Mouse (Mus musculus): Measurements from ENCODE around the gene Gm9821. TPM values are rescaled to one million over a fixed set of nuclear protein-coding genes. Genes with fewer than 3 reads are reported as not detected.

Gm9821 gene
- total RNA-seq (2014; rRNA removed): 0.11 TPM in 1 of 2 replicates, not detected in the other
- polyA plus RNA-seq (2015; fragmentation: Nextera tagmentation; extraction: Ambion mirVana): 0.14 TPM in 1 of 2 replicates, not detected in the other

- Histone ChIP-seq H3K27me3 (ENCODE audit: insufficient read depth, low read length) (no peaks in the 10 kb centered on the region), H3K9ac (replicated peaks; ENCODE audit: low read length, poor library complexity, severe bottlenecking) (no peak within 1 kb of the TSS), H3K4me1 (ENCODE audit: insufficient read depth, low read length) (0 out of 2 replicates have a peak, but pooled peaks cover 14% of the 10 kb centered on the region), H3K9me3 (ENCODE audit: low read length) (no peaks in the 10 kb centered on the region), H3K36me3 (ENCODE audit: insufficient read depth, low read length) (peaks cover 7% of the 10 kb centered on the region), H3K4me2 (ENCODE audit: low read depth, low read length, poor library complexity, severe bottlenecking) (no peak within 1 kb of the TSS), H3K27ac (ENCODE audit: low read depth, low read length) (no peak within 1 kb of the TSS), H3K4me3 (ENCODE audit: low read depth, low read length) (no peak within 1 kb of the TSS)
- WGBS: 83% methylated on average over 18 of the region's 18 CpGs
- no peak for ATAC-seq (ENCODE audit: low FRiP score)
- no peak for TF ChIP-seq CTCF (IDR thresholded peaks at IDR 0.05)
- no peak for DNase-seq (ENCODE audit: low spot score)
Observed at GRCm38 (mm10) chr2:91945483-91945882, at the start of gene Gm9821. Gm9821 (plus strand) TSS chr2:91945703.

DNA sequence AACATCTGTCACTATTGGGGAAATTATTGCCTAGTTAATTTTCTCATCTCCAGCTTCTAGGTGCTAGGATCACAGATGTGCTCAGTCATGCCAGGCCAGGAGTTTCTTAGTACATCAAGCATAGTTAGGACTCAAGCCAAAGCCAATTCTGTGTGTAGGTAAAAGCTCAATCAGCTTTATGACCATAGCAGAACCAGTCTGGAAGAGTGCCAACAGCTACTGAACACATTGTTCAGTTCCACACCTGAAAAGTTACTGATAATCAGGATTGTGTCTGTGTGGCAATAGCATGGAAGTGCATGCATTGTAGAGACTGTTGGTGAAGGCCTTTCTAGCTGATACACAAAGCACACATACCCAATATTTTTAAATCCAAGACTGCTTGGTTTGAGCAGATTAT lies 47.5 kb upstream of the Gm9821 start:
- Histone ChIP-seq H3K4me2 (ENCODE audit: low read depth, low read length, poor library complexity, severe bottlenecking) (no peak overlapping the region), H3K9me3 (ENCODE audit: low read length) (no peaks in the 10 kb centered on the region), H3K4me3 (ENCODE audit: low read depth, low read length) (no peak overlapping the region), H3K4me1 (ENCODE audit: insufficient read depth, low read length) (no peaks in the 10 kb centered on the region), H3K9ac (replicated peaks; ENCODE audit: low read length, poor library complexity, severe bottlenecking) (no peak overlapping the region), H3K27me3 (ENCODE audit: insufficient read depth, low read length) (no peaks in the 10 kb centered on the region), H3K36me3 (ENCODE audit: insufficient read depth, low read length) (no peaks in the 10 kb centered on the region; the same call in 1 of the 2 replicates), H3K27ac (ENCODE audit: low read depth, low read length) (no peak overlapping the region)
- TF ChIP-seq CTCF (IDR thresholded peaks at IDR 0.05): no peak
- peak; percentile 19 for DNase-seq (ENCODE audit: low spot score)
- ATAC-seq (ENCODE audit: low FRiP score): no peak

DNA sequence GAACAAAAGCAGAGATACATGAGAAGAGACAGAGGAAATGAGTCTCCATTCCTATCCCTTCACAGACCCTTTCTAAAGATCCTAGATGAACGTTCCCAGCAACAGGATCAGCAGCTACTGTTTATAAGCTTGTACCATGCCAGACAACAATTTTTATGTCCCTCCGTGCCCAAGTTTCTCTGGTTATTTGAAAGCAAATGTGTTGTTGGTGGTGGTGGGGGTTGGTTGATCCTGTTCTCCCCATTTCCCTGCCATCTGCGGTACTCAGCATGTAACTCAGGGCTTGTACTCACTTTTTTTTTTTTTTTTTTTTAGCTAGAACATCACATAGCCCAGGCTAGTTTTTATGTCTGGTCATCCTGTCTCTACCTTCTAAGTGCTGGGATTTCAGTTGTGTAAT lies 46.4 kb upstream of the Gm9821 start:
- Histone ChIP-seq H3K27ac (ENCODE audit: low read depth, low read length) (no peak overlapping the region), H3K9me3 (ENCODE audit: low read length) (no peaks in the 10 kb centered on the region), H3K9ac (replicated peaks; ENCODE audit: low read length, poor library complexity, severe bottlenecking) (no peak overlapping the region), H3K27me3 (ENCODE audit: insufficient read depth, low read length) (no peaks in the 10 kb centered on the region), H3K4me2 (ENCODE audit: low read depth, low read length, poor library complexity, severe bottlenecking) (no peak overlapping the region), H3K4me3 (ENCODE audit: low read depth, low read length) (no peak overlapping the region), H3K4me1 (ENCODE audit: insufficient read depth, low read length) (no peaks in the 10 kb centered on the region), H3K36me3 (ENCODE audit: insufficient read depth, low read length) (no peaks in the 10 kb centered on the region; the same call in 1 of the 2 replicates)
- TF ChIP-seq CTCF (IDR thresholded peaks at IDR 0.05): no peak
- 90% methylated on average over 3 of the region's 3 CpGs for WGBS
- no peak for ATAC-seq (ENCODE audit: low FRiP score)
- no peak for DNase-seq (ENCODE audit: low spot score)

GRCm38 (mm10) chr2:91900431-91900830 lies 45.1 kb upstream of the Gm9821 start:
- Histone ChIP-seq H3K9me3 (ENCODE audit: low read length) (no peaks in the 10 kb centered on the region), H3K4me3 (ENCODE audit: low read depth, low read length) (no peak overlapping the region), H3K4me2 (ENCODE audit: low read depth, low read length, poor library complexity, severe bottlenecking) (no peak overlapping the region), H3K9ac (replicated peaks; ENCODE audit: low read length, poor library complexity, severe bottlenecking) (no peak overlapping the region), H3K36me3 (ENCODE audit: insufficient read depth, low read length) (no peaks in the 10 kb centered on the region), H3K27ac (ENCODE audit: low read depth, low read length) (no peak overlapping the region), H3K4me1 (ENCODE audit: insufficient read depth, low read length) (no peaks in the 10 kb centered on the region), H3K27me3 (ENCODE audit: insufficient read depth, low read length) (no peaks in the 10 kb centered on the region)
- DNase-seq (ENCODE audit: low spot score): no peak
- no peak for TF ChIP-seq CTCF (IDR thresholded peaks at IDR 0.05)
- 94% methylated on average over 8 of the region's 8 CpGs for WGBS
- no peak for ATAC-seq (ENCODE audit: low FRiP score)

DNA sequence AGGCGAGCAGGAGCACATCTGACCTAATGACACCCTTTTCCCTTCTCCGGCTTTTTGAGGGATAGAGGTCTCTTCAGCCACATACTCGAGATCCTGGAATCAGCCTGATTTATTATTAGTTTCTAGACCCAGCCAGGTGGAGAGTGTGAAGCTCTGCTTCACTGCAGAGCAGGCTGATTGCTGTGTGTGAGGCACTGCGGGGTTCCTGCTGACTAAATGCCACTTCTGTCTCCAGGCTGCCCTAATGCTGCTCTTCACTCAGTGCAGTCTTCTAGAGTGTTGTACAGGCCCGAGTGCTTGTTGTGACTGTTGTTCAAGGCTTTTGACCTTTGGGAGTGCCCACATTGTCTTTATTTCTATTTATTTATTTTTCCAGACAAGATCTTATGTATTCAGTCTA lies 43.2 kb upstream of the Gm9821 start:
- no peak overlapping the region for H3K9ac ChIP-seq (replicated peaks; ENCODE audit: low read length, poor library complexity, severe bottlenecking)
- no peak for TF ChIP-seq CTCF (IDR thresholded peaks at IDR 0.05)
- no peak for DNase-seq (ENCODE audit: low spot score)
- H3K4me1 ChIP-seq (ENCODE audit: insufficient read depth, low read length): no peaks in the 10 kb centered on the region
- no peak overlapping the region for H3K4me3 ChIP-seq (ENCODE audit: low read depth, low read length)
- ATAC-seq (ENCODE audit: low FRiP score): no peak
- H3K27ac ChIP-seq (ENCODE audit: low read depth, low read length): no peak overlapping the region
- no peaks in the 10 kb centered on the region for H3K27me3 ChIP-seq (ENCODE audit: insufficient read depth, low read length)
- no peaks in the 10 kb centered on the region for H3K9me3 ChIP-seq (ENCODE audit: low read length)
- H3K4me2 ChIP-seq (ENCODE audit: low read depth, low read length, poor library complexity, severe bottlenecking): no peak overlapping the region
- H3K36me3 ChIP-seq (ENCODE audit: insufficient read depth, low read length): peaks cover 4% of the 10 kb centered on the region; the same call in 1 of the 2 replicates
- 62% methylated on average over 5 of the region's 5 CpGs for WGBS

DNA sequence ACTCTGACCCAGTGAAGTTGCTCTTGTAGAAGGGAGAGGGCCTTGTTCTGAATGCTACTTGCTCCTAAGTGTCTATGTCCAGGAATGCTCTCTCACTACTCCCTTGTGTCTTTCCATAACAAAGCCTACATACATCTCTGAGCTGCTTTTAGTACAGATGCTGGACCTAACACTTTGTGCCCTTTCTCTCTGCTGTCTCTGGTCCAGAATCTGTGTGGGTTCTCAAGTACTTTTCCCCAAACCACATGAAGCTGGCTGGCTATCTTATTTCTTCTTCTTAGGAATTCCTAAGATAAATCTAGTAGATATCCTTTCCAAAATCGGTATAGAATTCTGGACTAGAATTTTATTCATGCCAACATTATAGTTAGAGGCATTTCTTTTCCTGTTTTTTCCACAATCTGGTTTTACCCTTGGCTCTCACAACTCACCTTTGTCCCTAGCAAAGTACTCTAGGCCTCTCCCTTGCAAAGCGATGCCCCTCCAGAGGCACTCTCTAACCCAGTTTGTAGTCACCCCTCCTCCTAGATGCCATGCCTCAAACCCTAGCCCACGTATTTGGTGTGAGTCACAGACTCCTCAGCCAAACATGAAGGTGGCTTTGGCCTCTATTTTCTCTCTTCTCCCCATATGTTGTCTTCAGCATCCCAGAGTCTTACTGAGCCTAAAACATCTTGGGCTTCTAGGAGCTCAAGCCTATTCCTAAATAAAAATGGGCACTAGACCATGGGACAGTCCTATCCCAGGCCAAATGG lies 42.2 kb upstream of the Gm9821 start:
- no peak overlapping the region for H3K9ac ChIP-seq (replicated peaks; ENCODE audit: low read length, poor library complexity, severe bottlenecking)
- H3K4me1 ChIP-seq (ENCODE audit: insufficient read depth, low read length): no peaks in the 10 kb centered on the region
- DNase-seq (ENCODE audit: low spot score): no peak
- H3K27ac ChIP-seq (ENCODE audit: low read depth, low read length): no peak overlapping the region
- no peaks in the 10 kb centered on the region for H3K9me3 ChIP-seq (ENCODE audit: low read length)
- no peak for ATAC-seq (ENCODE audit: low FRiP score)
- no peaks in the 10 kb centered on the region for H3K27me3 ChIP-seq (ENCODE audit: insufficient read depth, low read length)
- peaks cover 4% of the 10 kb centered on the region; the same call in 1 of the 2 replicates for H3K36me3 ChIP-seq (ENCODE audit: insufficient read depth, low read length)
- TF ChIP-seq CTCF (IDR thresholded peaks at IDR 0.05): no peak
- H3K4me2 ChIP-seq (ENCODE audit: low read depth, low read length, poor library complexity, severe bottlenecking): no peak overlapping the region
- WGBS: 92% methylated on average over 3 of the region's 3 CpGs
- H3K4me3 ChIP-seq (ENCODE audit: low read depth, low read length): no peak overlapping the region

Measured in midbrain, postnatal 0 days (tissue).